Mouse (Mus musculus) gastrocnemius, adult 18-20 months (tissue): Measurements from ENCODE around the gene Gm28053. TPM values are rescaled to one million over a fixed set of nuclear protein-coding genes. Genes with fewer than 3 reads are reported as not detected.
A peak's percentile ranks its signal among the peaks of the same experiment; 100 is the strongest.

Source experiments
- DNase-seq: peaks from one replicate; pipeline ENCODE4 v3.0.0; 2021; ENCODE audit warnings: low spot score
- total RNA-seq, 2 experiments: library from RNA; stranded (reverse); gene quantifications; 2 replicates each; pipeline ENCODE4 v1.2.3; 2021

Gm28053 gene
- total RNA-seq, 2 experiments from 2014 or later = 2.7 TPM; not detected in 1

GRCm38 (mm10) chr6:48689320-48689719 is 29.1 kb upstream of the Gm28053 start:
- DNase-seq = no peak

- DNase-seq = no peak
Observed at GRCm38 (mm10) chr6:48692962-48693361, 25.4 kb upstream of the Gm28053 start.

GRCm38 (mm10) chr6:48696830-48697554 is 21.4 kb upstream of the Gm28053 start:
- DNase-seq = no peak

GRCm38 (mm10) chr6:48697555-48697930 is 20.9 kb upstream of the Gm28053 start:
- no peak for DNase-seq

- no peak for DNase-seq
Observed at GRCm38 (mm10) chr6:48698066-48698856, 20.1 kb upstream of the Gm28053 start.

- no peak for DNase-seq
Observed at GRCm38 (mm10) chr6:48698888-48699287, 19.5 kb upstream of the Gm28053 start.

- no peak for DNase-seq
Observed at GRCm38 (mm10) chr6:48700251-48701075, 17.9 kb upstream of the Gm28053 start.

GRCm38 (mm10) chr6:48702146-48702545 is 16.3 kb upstream of the Gm28053 start:
- no peak for DNase-seq

GRCm38 (mm10) chr6:48702601-48703000 is 15.8 kb upstream of the Gm28053 start:
- no peak for DNase-seq

- no peak for DNase-seq
Observed at GRCm38 (mm10) chr6:48704146-48704545, 14.3 kb upstream of the Gm28053 start.

- no peak for DNase-seq
Observed at GRCm38 (mm10) chr6:48706130-48706529, 12.3 kb upstream of the Gm28053 start.

GRCm38 (mm10) chr6:48720326-48720725 is 1.9 kb downstream of the Gm28053 start:
- no peak for DNase-seq

- DNase-seq = no peak
Observed at GRCm38 (mm10) chr6:48723468-48723867, 5.1 kb downstream of the Gm28053 start.

- DNase-seq = peak; percentile 47
Observed at GRCm38 (mm10) chr6:48725476-48725875, 7.1 kb downstream of the Gm28053 start.

- no peak for DNase-seq
Observed at GRCm38 (mm10) chr6:48727761-48728160, 9.4 kb downstream of the Gm28053 start.

- no peak for DNase-seq
Observed at GRCm38 (mm10) chr6:48732864-48733304, 14.5 kb downstream of the Gm28053 start.

GRCm38 (mm10) chr6:48733660-48734059 is 15.3 kb downstream of the Gm28053 start:
- no peak for DNase-seq

- DNase-seq = no peak
Observed at GRCm38 (mm10) chr6:48737053-48737452, 18.6 kb downstream of the Gm28053 start.

- no peak for DNase-seq
Observed at GRCm38 (mm10) chr6:48737688-48738087, 19.3 kb downstream of the Gm28053 start.

GRCm38 (mm10) chr6:48738961-48739779 is 20.8 kb downstream of the Gm28053 start, which contains the start of gene Gimap1:
TSS of gene Gimap1 (plus strand) at chr6:48739054.
- no peak for DNase-seq

- no peak for DNase-seq
Observed at GRCm38 (mm10) chr6:48739780-48740055, 21.3 kb downstream of the Gm28053 start.
